Mouse (Mus musculus) embryo, embryonic 10.5 days (tissue): ENCODE measurements around the gene Rab14.

Experiments
- DNase-seq: peaks from one replicate; pipeline ENCODE4 v3.0.0-alpha.2; 2015; ENCODE audit warnings: low spot score

Rab14 gene

GRCm38 (mm10) chr2:35200898-35201668 is at the start of gene Rab14:
Rab14 (minus strand) TSS chr2:35201120.
- peak; percentile 99 for DNase-seq

- DNase-seq = no peak
Measured at GRCm38 (mm10) chr2:35247763-35248162, 46.8 kb upstream of the Rab14 start.

DNA sequence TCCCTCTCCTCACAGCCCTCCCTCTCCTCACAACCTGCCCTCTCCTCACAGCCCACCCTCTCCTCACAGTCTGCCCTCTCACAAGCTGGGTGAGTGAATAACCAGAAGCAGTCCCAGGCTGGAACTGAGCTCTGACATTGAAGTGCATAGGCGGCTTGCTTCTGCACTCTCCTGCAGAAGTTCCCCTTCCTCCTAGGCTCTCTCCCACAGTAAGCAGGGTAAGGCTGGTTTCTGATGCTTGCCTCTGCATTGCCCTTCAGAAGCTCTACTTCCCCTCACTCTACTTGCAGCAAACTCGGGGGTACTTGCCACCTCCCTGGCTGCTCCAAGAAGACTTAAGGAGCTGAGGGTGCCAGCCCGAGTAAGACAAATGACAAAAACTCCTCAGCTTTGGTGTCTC is 43.3 kb upstream of the Rab14 start:
- DNase-seq = no peak

DNA sequence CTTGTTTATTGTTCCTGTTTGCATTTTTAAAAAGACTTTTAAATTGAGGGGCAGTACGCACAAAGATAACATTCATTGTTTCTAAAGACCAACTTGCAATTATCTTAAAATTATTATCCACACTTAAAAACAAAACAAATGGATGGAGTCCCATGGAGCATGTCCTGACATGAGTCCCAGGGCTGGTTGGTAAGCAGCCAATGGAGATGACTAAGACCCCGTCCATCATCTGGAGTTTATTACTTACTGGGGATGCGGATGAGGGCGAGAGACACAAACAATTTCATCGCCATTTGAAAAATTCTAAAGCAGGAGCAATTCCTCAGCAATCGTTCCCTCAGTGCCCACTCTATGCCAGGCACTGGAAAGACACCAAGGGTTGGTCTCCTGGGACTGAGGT is 34.1 kb upstream of the Rab14 start:
- DNase-seq = no peak

DNA sequence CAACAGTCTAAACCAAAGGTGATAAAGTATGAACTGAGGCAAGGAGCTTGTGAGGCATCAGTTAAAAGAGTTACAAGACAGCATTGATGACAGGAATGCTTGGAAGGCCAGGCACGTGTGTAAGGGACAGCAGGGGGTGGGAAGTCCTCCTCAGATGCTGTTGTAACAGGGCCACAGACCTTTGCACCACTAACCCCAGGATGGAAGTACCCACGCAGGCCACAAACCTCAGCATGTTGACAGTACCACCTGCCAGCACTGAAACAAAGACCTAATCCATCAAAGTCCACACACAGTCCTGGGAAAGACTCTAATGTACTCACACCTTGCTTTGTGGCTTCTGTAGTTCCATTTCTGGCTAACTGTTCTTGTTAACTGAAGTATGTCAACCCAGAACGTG is 33.0 kb upstream of the Rab14 start:
- no peak for DNase-seq

GRCm38 (mm10) chr2:35232595-35233445 is 31.9 kb upstream of the Rab14 start:
- DNase-seq = no peak

DNA sequence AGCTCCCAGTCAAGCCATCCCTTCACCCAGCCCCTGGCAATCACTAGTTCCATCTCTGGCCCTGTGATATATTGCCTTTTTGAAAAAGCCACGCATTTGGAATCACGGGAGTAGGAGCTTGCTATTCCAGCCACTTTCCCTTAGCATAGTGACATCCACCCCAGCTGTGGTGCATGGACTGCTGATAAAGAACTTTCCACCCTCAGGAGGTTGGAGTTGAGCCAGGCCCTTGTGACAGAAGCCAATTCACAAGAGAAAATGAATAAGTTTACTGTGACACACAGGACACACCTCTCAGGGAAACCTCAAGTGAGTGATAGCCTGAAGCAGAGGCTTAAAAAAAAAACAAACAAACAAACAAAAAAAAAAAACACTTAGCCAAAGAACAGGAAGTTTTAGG is 31.0 kb upstream of the Rab14 start:
- DNase-seq = no peak

DNA sequence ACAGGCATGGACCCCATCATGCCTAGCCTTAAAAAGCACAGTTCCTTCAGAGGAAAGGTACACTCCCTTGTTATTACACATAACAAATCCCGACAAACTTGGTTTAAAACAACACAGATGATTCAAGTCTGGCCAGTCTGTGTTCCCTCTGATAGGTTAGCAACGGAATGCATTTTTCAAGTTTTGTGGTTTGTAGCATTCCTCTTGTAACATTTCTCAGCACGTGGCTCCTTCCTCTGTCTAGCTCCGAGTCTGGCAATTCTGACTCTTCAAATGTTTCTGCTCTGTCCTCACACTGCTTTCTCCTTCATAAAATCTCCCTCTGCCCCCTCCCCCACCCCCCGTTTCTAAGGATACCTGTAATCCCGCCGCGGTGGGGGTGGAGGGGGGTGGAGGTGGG is 29.3 kb upstream of the Rab14 start:
- no peak for DNase-seq

DNA sequence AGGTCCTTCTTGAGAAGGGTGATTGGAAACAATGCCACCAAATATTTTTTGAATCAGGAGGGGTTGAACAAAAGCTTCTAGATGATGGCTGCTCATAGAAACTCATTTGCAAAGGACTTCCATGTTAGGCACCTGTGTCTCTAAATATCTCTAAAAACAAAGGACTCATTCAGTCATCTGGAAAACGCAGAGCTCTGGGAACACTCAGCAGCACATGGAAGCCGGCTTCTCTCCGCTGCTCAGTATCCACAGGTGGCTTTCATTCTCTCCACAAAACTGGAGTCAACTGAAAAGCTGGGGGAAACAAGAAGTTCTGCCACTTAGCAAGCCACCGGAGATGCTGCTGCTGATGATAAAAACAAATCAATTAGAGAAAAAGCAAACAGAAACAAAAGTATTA is 27.2 kb upstream of the Rab14 start:
- peak; percentile 54 for DNase-seq

- DNase-seq = no peak
Measured at GRCm38 (mm10) chr2:35224285-35224684, 23.4 kb upstream of the Rab14 start.

DNA sequence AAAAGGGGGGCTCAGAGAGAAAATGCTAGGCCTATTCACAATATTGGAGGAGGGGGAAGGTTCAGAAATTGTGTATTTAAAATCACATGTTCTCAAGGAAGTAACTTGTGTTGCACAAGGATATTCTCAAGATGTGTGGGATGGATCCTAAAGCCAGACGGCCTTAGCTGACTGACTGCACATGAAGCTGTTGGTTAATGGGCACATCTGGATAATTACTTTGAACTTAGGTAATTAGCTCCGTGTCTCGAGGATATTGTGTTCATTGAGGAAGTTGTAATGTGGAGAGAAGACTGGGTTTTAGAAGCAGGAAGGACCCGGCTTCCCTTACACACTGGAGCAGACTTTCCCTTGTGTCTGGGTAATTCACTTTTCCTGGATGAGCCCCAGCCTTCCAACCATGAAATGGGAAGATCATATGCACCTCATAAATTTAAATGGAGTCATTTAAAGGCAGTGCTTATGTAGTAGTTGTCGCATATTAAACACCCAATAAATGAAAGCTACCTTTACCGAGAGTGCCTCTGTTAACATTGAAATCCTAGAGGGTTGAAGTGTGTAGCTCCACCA is 22.0 kb upstream of the Rab14 start:
- DNase-seq = no peak

GRCm38 (mm10) chr2:35218736-35219135 is 17.8 kb upstream of the Rab14 start:
- DNase-seq = no peak

DNA sequence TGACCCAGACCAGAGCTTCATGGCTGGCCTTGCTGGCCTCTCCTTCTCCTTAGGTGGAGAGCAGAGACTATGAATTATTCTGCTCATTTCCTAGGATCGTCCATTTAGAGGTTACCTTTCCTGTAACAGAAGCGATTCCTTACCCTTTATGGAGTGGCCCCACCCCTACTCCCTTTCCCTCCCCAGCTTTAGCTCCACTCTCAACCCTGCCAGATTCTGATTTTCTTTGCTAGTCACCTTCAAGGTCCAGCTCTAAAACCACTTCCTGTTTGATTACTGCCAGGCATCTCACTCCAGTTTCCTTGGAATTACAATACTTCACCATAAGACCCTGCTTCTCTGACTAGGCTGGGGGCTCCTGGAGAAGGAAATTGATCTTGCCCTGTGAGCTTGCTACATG is 15.8 kb upstream of the Rab14 start:
- DNase-seq = no peak

- DNase-seq = peak; percentile 53
Measured at GRCm38 (mm10) chr2:35215363-35215762, 14.4 kb upstream of the Rab14 start.

- peak; percentile 93 for DNase-seq
Measured at GRCm38 (mm10) chr2:35214881-35215358, 14.0 kb upstream of the Rab14 start.

GRCm38 (mm10) chr2:35213345-35213910 is 12.5 kb upstream of the Rab14 start:
- DNase-seq = no peak

DNA sequence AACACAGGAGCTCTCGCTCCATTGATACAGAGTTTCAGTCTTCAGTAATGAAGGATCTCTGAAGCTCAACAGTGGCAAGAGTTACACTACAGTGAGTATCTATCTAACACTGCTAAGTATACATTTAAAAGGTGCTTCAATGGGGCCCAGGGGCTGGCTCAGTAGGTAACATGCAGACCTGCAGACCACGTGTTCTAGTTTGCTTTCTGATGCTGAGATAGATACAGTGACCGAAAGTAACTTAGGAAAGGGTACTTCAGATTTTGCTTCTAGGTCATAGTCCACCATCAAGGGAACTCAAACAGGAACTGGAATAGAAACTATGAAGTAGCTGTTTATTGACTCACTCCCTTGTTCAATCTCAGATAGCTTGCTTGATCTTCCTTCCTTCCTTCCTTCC is 10.8 kb upstream of the Rab14 start:
- no peak for DNase-seq

GRCm38 (mm10) chr2:35208931-35209665 is 8.2 kb upstream of the Rab14 start:
- DNase-seq = no peak

DNA sequence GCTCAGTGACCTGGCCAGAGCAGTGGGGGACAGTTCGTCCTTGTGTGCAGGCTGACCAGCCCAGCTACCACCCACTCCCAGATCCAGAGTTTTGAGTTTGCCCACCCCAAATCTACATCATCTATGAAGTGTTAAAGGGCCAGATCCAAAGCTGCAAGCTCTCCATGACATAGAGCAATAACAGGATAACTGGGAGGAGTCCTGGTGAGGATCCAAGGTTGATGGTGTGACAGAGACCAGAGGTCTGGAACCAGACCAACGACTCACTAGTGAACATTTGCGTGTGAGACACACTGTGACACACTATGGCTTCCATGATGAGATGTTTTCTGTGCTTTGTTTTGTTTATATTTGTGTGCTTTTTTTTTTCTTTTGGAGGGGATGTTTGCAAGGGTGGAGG is 7.1 kb upstream of the Rab14 start:
- DNase-seq = no peak

DNA sequence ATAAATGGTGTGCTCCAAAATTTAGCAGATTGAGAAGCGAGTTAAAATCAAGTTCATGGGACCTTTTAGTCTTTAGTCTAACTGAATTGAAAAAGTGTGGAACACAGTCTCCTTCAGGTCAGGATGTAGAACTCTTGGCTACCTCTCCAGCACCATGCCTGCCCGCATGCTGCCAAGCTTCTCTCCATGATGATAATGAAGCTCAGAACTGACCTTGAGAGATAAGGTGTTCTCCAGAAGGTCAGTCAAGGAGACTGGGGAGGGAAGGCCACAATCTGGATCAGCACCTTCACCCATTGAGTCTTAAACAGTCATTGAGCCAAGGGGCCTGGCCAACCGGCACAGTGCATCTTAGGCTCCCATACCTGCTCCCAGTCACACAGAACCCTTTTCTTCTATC is 5.8 kb upstream of the Rab14 start:
- DNase-seq = no peak

DNA sequence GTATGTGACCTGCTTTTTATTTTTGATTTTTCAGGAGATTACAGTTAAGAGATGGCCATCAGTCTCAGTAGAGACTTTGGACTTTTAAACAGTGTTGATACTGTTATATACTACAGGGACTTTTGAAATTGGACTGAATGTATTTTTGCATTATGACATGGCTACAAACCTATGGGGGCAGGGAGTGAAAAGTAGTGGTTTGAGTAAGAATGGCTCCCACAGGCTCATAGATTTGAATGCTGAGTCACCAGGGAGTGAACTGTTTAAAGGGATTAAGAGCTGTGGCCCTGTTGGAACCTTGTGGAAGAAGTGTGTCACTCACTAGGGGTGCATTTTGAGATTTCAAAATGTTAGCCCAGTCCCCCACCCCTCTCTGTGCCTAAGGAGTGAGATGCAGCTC is 2.8 kb upstream of the Rab14 start:
- no peak for DNase-seq
